Mouse (Mus musculus) adipocyte (in vitro differentiated cells): ENCODE data around the gene Tulp1.
"Not testable (repeated sequence)": the region's sequence is repeated elsewhere in the genome, so short reads cannot be mapped to it uniquely, and the experiment has no call there.

Experiments
- DNase-seq: peaks from one replicate; pipeline ENCODE4 v3.0.0-alpha.2; 2016; ENCODE audit warnings: low spot score

Gene Tulp1

GRCm38 (mm10) chr17:28365122-28365521 is at the start of gene Tulp1:
Gene Tulp1, minus strand, starts transcription at chr17:28365222.
- DNase-seq = no peak

- peak; percentile 60 for DNase-seq
Observed at GRCm38 (mm10) chr17:28411381-28411960, 46.4 kb upstream of the Tulp1 start.

- DNase-seq = no peak
Observed at GRCm38 (mm10) chr17:28410731-28411130, 45.7 kb upstream of the Tulp1 start.

GRCm38 (mm10) chr17:28408251-28408918 is 43.4 kb upstream of the Tulp1 start:
- DNase-seq = no peak

- DNase-seq = peak; percentile 95
Observed at GRCm38 (mm10) chr17:28407418-28408250, 42.6 kb upstream of the Tulp1 start.

- DNase-seq = no peak
Observed at GRCm38 (mm10) chr17:28406471-28406870, 41.4 kb upstream of the Tulp1 start.

- not testable (repeated sequence) for DNase-seq
Observed at GRCm38 (mm10) chr17:28404745-28405144, 39.7 kb upstream of the Tulp1 start.

GRCm38 (mm10) chr17:28404301-28404700 is 39.3 kb upstream of the Tulp1 start:
- no peak for DNase-seq

GRCm38 (mm10) chr17:28394994-28395393 is 30.0 kb upstream of the Tulp1 start:
- no peak for DNase-seq

GRCm38 (mm10) chr17:28394051-28394765 is 29.2 kb upstream of the Tulp1 start:
- peak; percentile 55 for DNase-seq

- no peak for DNase-seq
Observed at GRCm38 (mm10) chr17:28391568-28392432, 26.8 kb upstream of the Tulp1 start.

- DNase-seq = no peak
Observed at GRCm38 (mm10) chr17:28388534-28388933, 23.5 kb upstream of the Tulp1 start.

GRCm38 (mm10) chr17:28386150-28386905 is 21.3 kb upstream of the Tulp1 start:
- no peak for DNase-seq

- peak; percentile 29 for DNase-seq
Observed at GRCm38 (mm10) chr17:28384298-28384697, 19.3 kb upstream of the Tulp1 start.

GRCm38 (mm10) chr17:28380255-28380654 is 15.2 kb upstream of the Tulp1 start:
- DNase-seq = no peak

GRCm38 (mm10) chr17:28375592-28376061 is 10.6 kb upstream of the Tulp1 start:
- DNase-seq = no peak

GRCm38 (mm10) chr17:28374494-28374893 is 9.5 kb upstream of the Tulp1 start:
- no peak for DNase-seq

- DNase-seq = peak; percentile 51
Observed at GRCm38 (mm10) chr17:28373821-28374220, 8.8 kb upstream of the Tulp1 start.

GRCm38 (mm10) chr17:28371941-28372340 is 6.9 kb upstream of the Tulp1 start:
- no peak for DNase-seq

- peak; percentile 31 for DNase-seq
Observed at GRCm38 (mm10) chr17:28371286-28371685, 6.3 kb upstream of the Tulp1 start.
